Comparison of ENCODE assay signal across 8 mouse cellular contexts in the genomic region with DNA sequence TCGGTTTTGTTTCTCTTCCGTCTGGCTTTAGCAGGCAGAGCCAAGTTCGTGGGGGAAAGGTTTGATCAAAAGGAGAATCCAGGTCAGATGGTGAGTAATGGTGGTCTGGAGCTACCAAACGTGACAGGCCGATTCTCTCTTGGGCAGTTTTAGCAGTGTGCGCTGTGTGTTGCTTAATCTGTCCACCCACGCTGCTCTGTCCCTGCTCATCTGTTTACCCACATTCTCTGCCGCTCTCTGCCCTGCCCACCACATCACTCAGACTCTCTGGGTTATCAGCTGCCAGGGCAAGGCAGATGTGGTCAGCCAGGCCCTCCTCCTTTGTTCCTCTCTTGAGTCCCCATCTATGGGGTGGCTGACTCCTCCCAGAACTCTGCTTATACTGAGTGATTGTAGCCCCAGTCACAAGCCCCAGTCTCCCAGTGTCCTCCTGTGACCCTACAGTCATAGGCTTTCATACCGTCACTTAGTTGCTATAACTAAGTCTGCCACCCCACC.
DNase-seq lines count a peak whose midpoint lies in the region; ATAC-seq and TF ChIP-seq lines count a peak whose summit lies in the region.

No protein-coding gene starts in this region.

- H3K4me1 ChIP-seq in midbrain, embryonic 12.5 days = peaks cover 32% of the 10 kb centered on the region

- H3K9me3 ChIP-seq in midbrain, embryonic 12.5 days = no peaks in the 10 kb centered on the region

- DNase-seq in frontal cortex, postnatal 36 days (ENCODE audit: low spot score in 2 of 2) = no peak
- DNase-seq in MN1 (ENCODE audit: low spot score) = peak; percentile 16
- DNase-seq in heart, postnatal 4 days = peak; percentile 5
- no peak for DNase-seq in left cerebral cortex, adult 2 months (ENCODE audit: extremely low spot score in 1 of 2, low spot score in 2 of 2)
- no peak for DNase-seq in layer of hippocampus, adult 8-10 months (ENCODE audit: low spot score in 2 of 2)
- no peak for DNase-seq in urinary bladder, adult 2 months (ENCODE audit: low spot score)

- intact Hi-C loops in left cerebral cortex, adult 2 months (cut with DNase I) = no loop called here

- peak overlapping the region; percentile 33 for H3K4me2 ChIP-seq in midbrain, embryonic 12.5 days (replicated peaks)

- ATAC-seq in frontal cortex, adult (ENCODE audit: low TSS enrichment) = peak; percentile 58
- ATAC-seq in midbrain, embryonic 12.5 days (ENCODE audit: low FRiP score, low read depth) = peak; percentile 64

- H3K36me3 ChIP-seq in midbrain, embryonic 12.5 days = no peaks in the 10 kb centered on the region

- H3K4me3 ChIP-seq in midbrain, embryonic 12.5 days = no peak overlapping the region
- H3K4me3 ChIP-seq in left cerebral cortex, adult 2 months = no peak overlapping the region

- H3K9ac ChIP-seq in midbrain, embryonic 12.5 days (replicated peaks) = no peak overlapping the region

- no peak for TF ChIP-seq CTCF in left cerebral cortex, adult 2 months (IDR thresholded peaks at IDR 0.05)

- WGBS in midbrain, embryonic 12.5 days = 11% methylated on average over 9 of the region's 9 CpGs

- 0 out of 2 replicates have a peak overlapping the region, but pooled peaks have one; percentile 52 for H3K27ac ChIP-seq in midbrain, embryonic 12.5 days (replicated peaks)
- H3K27ac ChIP-seq in left cerebral cortex, adult 2 months = no peak overlapping the region

- peaks cover 40% of the 10 kb centered on the region for H3K27me3 ChIP-seq in midbrain, embryonic 12.5 days

Comparison
In these comparisons a context has a peak if more than half of its experiments do, and no peak if none do; other contexts are left out.
1. DNase-seq: peak in MN1 (single experiment) and heart, postnatal 4 days (single experiment); none in frontal cortex, postnatal 36 days (0 of 2), left cerebral cortex, adult 2 months (0 of 2), layer of hippocampus, adult 8-10 months (0 of 2) and urinary bladder, adult 2 months (single experiment).